Mouse (Mus musculus) lung, adult 2 months (tissue): ENCODE measurements around the gene Ap1g2.

Experiments used
- CTCF ChIP-seq: fragments of 200-500 bp; IDR thresholded peaks from 2 replicates; pipeline ENCODE4 v1.5.1; 2011; ENCODE audit warnings: mild to moderate bottlenecking, low read length, control low read depth; ENCODE audit not compliant: insufficient read depth
- POLR2A ChIP-seq: fragments of 200-500 bp; IDR thresholded peaks from 2 replicates; pipeline ENCODE4 v1.6.1; 2011; ENCODE audit warnings: low read depth, mild to moderate bottlenecking, control low read depth, low read length, borderline replicate concordance; ENCODE audit errors: extremely low read depth

DNA sequence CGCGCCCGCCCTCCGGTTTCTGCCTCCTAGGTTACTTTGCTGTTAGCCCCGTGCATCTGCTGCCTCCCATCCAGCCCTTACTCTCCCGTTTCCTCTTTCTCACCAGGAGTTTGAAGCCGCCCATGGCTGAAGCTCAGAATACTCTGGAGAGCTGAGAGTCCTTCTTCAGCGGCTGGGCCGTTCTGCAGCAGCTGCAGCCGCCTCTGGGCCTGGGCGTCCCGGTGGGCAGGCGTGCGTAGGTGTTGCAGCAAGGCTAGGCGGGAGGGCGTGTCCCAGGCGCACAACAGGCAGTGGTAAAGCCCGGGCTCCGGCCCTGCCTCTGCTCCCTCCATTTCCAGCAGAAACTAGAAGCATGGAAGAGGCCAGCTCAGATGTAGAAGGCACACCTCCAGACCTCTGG lies 34.6 kb downstream of the Ap1g2 start:
- TF ChIP-seq CTCF = no peak
- TF ChIP-seq POLR2A = no peak
